10 mouse cellular contexts compared by ENCODE assay signal in genomic region chr10:8884565-8884964, GRCm38 (mm10). TPM values are rescaled to one million over a fixed set of nuclear protein-coding genes. Genes with fewer than 3 reads are reported as not detected.
DNase-seq lines count a peak whose midpoint lies in the region; ATAC-seq and TF ChIP-seq lines count a peak whose summit lies in the region.
"Had no signal": no experiment of that assay in that cellular context is flagged by ENCODE, and none has a peak within 500 bp of the region (broad histone marks: within the 10 kb centered on the region; RNA-seq: fewer than 3 reads in every experiment).

No protein-coding gene starts in this region.

- H3K4me1 ChIP-seq in heart, embryonic 14.5 days (ENCODE audit: control insufficient read depth in 2 of 2, insufficient read depth in 2 of 2, low read length in 2 of 2) = peaks cover 4 to 21% of the 10 kb centered on the region in 2 experiments; a peak in 3 of 4 replicates
- no peaks in the 10 kb centered on the region for H3K4me1 ChIP-seq in cortical plate, adult 2 months (ENCODE audit: control insufficient read depth, insufficient read depth, low read length)
- peaks cover 4% of the 10 kb centered on the region; the same call in 1 of the 2 replicates for H3K4me1 ChIP-seq in hindbrain, embryonic 14.5 days (replicated peaks; ENCODE audit: control insufficient read depth, insufficient read depth, low read length)
- peaks cover 14% of the 10 kb centered on the region for H3K4me1 ChIP-seq in midbrain, embryonic 11.5 days (ENCODE audit: control insufficient read depth, insufficient read depth, low read length)

- H3K36me3 ChIP-seq in heart, embryonic 14.5 days (ENCODE audit: control insufficient read depth, insufficient read depth, low read length) = no peaks in the 10 kb centered on the region
- no peaks in the 10 kb centered on the region for H3K36me3 ChIP-seq in hindbrain, embryonic 14.5 days (replicated peaks; ENCODE audit: control insufficient read depth, insufficient read depth)
- H3K36me3 ChIP-seq in midbrain, embryonic 11.5 days (ENCODE audit: control insufficient read depth, insufficient read depth, low read length) = no peaks in the 10 kb centered on the region

- no peak for ATAC-seq in heart, embryonic 14.5 days (ENCODE audit: insufficient number of reproducible peaks, insufficient read depth, low FRiP score, low read depth)
- ATAC-seq in hindbrain, embryonic 14.5 days (ENCODE audit: low FRiP score) = no peak
- ATAC-seq in midbrain, embryonic 11.5 days (ENCODE audit: low FRiP score) = no peak

- no peak for DNase-seq in heart, adult 8-10 months (ENCODE audit: low spot score)
- no peak for DNase-seq in hindbrain, embryonic 14.5 days (ENCODE audit: low spot score)
- DNase-seq in midbrain, embryonic 11.5 days (ENCODE audit: low spot score, missing footprints) = peak; percentile 87
- no peak for DNase-seq in thymus, postnatal 14 days
- DNase-seq in urinary bladder, postnatal 25 days (ENCODE audit: low spot score) = no peak
- DNase-seq in thymus, adult 18-20 months = no peak
- DNase-seq: cerebellum, adult 11 months had no signal

- 44% methylated on average over 5 of the region's 5 CpGs for WGBS in heart, embryonic 14.5 days
- WGBS in hindbrain, embryonic 14.5 days = 37% methylated on average over 5 of the region's 5 CpGs
- WGBS in midbrain, embryonic 11.5 days = 39% methylated on average over 5 of the region's 5 CpGs

- H3K9me3 ChIP-seq in heart, embryonic 14.5 days (ENCODE audit: control insufficient read depth, low read length) = no peaks in the 10 kb centered on the region
- no peaks in the 10 kb centered on the region for H3K9me3 ChIP-seq in hindbrain, embryonic 14.5 days (ENCODE audit: control insufficient read depth, low read length)
- H3K9me3 ChIP-seq in midbrain, embryonic 11.5 days (ENCODE audit: control insufficient read depth, low read length) = no peaks in the 10 kb centered on the region

- H3K9ac ChIP-seq in heart, embryonic 14.5 days (ENCODE audit: low read length) = peak overlapping the region; percentile 83; the same call in 1 of the 2 replicates
- H3K9ac ChIP-seq in hindbrain, embryonic 14.5 days = no peak overlapping the region
- H3K9ac ChIP-seq in midbrain, embryonic 11.5 days (ENCODE audit: low read length) = no peak overlapping the region

- no peak for TF ChIP-seq POLR2A in cortical plate, adult 2 months (IDR thresholded peaks at IDR 0.05; ENCODE audit: extremely low read depth, insufficient read depth, low read length)

- H3K4me3 ChIP-seq in heart, embryonic 14.5 days (ENCODE audit: control insufficient read depth in 1 of 2, insufficient read depth in 1 of 2, low read depth in 1 of 2, low read length in 2 of 2) = peak overlapping the region in 1 of 2 experiments; percentile 73; a peak in 3 of 4 replicates
- H3K4me3 ChIP-seq in cortical plate, adult 2 months (ENCODE audit: insufficient read depth, low read length) = peak overlapping the region; percentile 15; the same call in 1 of the 2 replicates
- H3K4me3 ChIP-seq in hindbrain, embryonic 14.5 days (replicated peaks; ENCODE audit: low read length) = peak overlapping the region; percentile 60; the same call in 1 of the 2 replicates
- H3K4me3 ChIP-seq in midbrain, embryonic 11.5 days (ENCODE audit: low read depth, low read length) = no peak overlapping the region; the same call in 1 of the 2 replicates

- peak overlapping the region; percentile 71 for H3K4me2 ChIP-seq in heart, embryonic 14.5 days (ENCODE audit: low read length)
- peak overlapping the region; percentile 90 for H3K4me2 ChIP-seq in hindbrain, embryonic 14.5 days (replicated peaks)
- H3K4me2 ChIP-seq in midbrain, embryonic 11.5 days = peak overlapping the region; percentile 64

- no peak for TF ChIP-seq CTCF in cortical plate, adult 2 months (IDR thresholded peaks at IDR 0.05; ENCODE audit: extremely low read depth, insufficient read depth, low read length)

- no peak overlapping the region for H3K27ac ChIP-seq in heart, embryonic 14.5 days (replicated peaks in 1 of 2; ENCODE audit: control insufficient read depth in 1 of 2, insufficient read depth in 1 of 2, low read depth in 2 of 2, low read length in 2 of 2)
- 0 out of 2 replicates have a peak overlapping the region, but pooled peaks have one; percentile 67 for H3K27ac ChIP-seq in cortical plate, adult 2 months (ENCODE audit: insufficient read depth, low read length)
- H3K27ac ChIP-seq in hindbrain, embryonic 14.5 days = no peak overlapping the region
- H3K27ac ChIP-seq in midbrain, embryonic 11.5 days (ENCODE audit: low read depth, low read length) = no peak overlapping the region

- no peaks in the 10 kb centered on the region for H3K27me3 ChIP-seq in heart, embryonic 14.5 days (ENCODE audit: control insufficient read depth, insufficient read depth, low read length)
- H3K27me3 ChIP-seq in hindbrain, embryonic 14.5 days (ENCODE audit: control insufficient read depth, insufficient read depth, low read length) = peaks cover 15% of the 10 kb centered on the region
- H3K27me3 ChIP-seq in midbrain, embryonic 11.5 days (ENCODE audit: control insufficient read depth, insufficient read depth, low read length) = no peaks in the 10 kb centered on the region
- H3K27me3 ChIP-seq: CH12.LX had no signal

RNA-seq across cellular contexts. Expression of gene Sash1, which starts 1.3 kb away (rescaled TPM):
- 4.4 and 5.0 TPM in 2 replicates for polyA plus RNA-seq in heart, embryonic 14.5 days (2014; fragmentation: Nextera tagmentation; extraction: Ambion mirVana)
- total RNA-seq in heart, adult 8-10 months (2022) = 10 to 100 TPM; 22.3 to 26.1 (median 24.0) TPM
- polyA plus RNA-seq in cortical plate, adult 2 months (2012; rRNA removed) = 23.8 and 25.5 TPM in 2 replicates
- polyA plus RNA-seq in hindbrain, embryonic 14.5 days (2014; fragmentation: Nextera tagmentation; extraction: Ambion mirVana) = 4.0 and 5.3 TPM in 2 replicates
- polyA plus RNA-seq in midbrain, embryonic 11.5 days (2014; fragmentation: Nextera tagmentation; extraction: Ambion mirVana) = 2.9 and 3.0 TPM in 2 replicates
